Mouse (Mus musculus): ENCODE measurements around the gene Slc16a4. TPM values are rescaled to one million over a fixed set of nuclear protein-coding genes. Genes with fewer than 3 reads are reported as not detected.

Gene Slc16a4
- polyA plus RNA-seq, 1 experiment: not detected

GRCm38 (mm10) chr3:107333381-107334201 lies 42.6 kb downstream of the Slc16a4 start, which contains the start of gene Rbm15:
Gene Rbm15, minus strand, starts transcription at chr3:107333673.
- no peak for TF ChIP-seq GATA1 (IDR thresholded peaks at IDR 0.05; ENCODE audit: low read length)

DNA sequence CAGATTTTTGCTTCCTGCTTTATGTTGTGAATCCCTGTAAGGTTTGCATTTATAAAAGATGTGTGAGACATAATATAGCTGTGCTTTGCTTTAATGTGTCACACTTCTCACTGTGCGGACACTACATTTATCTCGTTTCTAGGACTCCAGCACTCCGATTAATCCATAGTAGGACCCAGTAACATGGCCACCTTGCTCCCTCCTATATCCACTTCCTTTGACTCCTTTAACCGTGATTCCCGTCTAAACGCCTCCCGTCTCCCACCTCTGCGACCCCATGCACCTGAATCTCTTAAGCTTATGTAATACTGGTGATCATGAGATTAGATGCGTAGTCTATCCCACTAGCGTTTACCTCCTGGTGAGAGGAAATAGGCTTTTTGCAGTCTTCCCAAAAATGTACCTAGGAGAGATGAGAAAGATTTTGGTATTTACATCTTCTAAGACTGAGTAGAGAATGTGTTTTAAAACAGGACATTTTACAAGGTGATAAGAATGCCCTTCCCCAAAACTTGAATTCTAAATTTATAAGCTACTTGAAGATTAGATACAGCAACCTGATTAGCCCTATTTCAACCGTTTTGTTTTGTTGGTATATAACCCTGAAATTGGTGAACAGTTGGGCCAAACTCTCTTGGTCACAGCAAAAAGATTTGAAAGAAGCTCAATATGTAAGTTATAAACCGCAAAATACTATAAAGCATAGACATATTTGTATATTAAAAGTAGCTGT lies 43.3 kb downstream of the Slc16a4 start:
- TF ChIP-seq GATA1 (IDR thresholded peaks at IDR 0.05; ENCODE audit: low read length): no peak

- TF ChIP-seq GATA1 (IDR thresholded peaks at IDR 0.05; ENCODE audit: low read length): no peak
Measured at GRCm38 (mm10) chr3:107343971-107344370, 52.9 kb downstream of the Slc16a4 start.

GRCm38 (mm10) chr3:107345033-107345725 lies 54.1 kb downstream of the Slc16a4 start:
- no peak for TF ChIP-seq GATA1 (IDR thresholded peaks at IDR 0.05; ENCODE audit: low read length)

DNA sequence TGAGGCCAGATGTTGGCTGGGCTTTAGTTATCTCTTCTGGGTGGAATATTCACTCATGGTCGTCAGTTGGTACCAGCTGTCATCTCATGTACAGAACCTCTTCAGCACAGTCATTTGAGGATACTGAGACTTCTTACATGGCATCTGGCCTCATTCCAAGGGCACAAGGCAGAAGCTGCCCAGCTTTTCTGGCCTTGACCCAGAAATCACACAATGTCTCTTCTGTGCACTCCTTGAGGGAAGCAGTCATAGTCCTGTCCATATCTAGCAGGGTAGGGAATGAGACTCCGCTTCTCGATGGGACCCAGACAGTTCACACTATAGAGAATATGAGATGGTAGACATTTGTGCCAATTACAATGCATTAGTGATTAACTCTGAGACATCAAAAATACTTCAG lies 58.0 kb downstream of the Slc16a4 start:
- TF ChIP-seq GATA1 (IDR thresholded peaks at IDR 0.05; ENCODE audit: low read length): no peak

DNA sequence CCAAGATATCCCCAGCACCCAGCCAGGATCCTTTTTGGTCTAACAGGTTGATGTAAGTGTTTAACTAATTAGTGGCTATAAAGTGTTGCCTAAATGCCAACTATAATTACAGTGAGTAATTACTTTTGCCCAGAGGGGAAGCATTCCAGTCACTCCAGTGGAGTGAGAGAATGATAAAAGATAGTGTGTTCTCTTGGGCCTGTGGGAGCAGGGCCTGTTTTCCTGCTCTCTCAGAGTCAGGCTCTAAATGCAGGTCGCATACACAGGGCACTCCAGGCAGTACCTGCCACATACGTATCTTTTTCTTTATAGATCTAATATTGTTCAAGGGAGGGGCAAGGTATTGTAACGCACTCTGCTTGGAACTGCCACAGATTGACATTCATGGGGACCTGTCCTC lies 60.7 kb downstream of the Slc16a4 start:
- TF ChIP-seq GATA1 (IDR thresholded peaks at IDR 0.05; ENCODE audit: low read length): no peak

DNA sequence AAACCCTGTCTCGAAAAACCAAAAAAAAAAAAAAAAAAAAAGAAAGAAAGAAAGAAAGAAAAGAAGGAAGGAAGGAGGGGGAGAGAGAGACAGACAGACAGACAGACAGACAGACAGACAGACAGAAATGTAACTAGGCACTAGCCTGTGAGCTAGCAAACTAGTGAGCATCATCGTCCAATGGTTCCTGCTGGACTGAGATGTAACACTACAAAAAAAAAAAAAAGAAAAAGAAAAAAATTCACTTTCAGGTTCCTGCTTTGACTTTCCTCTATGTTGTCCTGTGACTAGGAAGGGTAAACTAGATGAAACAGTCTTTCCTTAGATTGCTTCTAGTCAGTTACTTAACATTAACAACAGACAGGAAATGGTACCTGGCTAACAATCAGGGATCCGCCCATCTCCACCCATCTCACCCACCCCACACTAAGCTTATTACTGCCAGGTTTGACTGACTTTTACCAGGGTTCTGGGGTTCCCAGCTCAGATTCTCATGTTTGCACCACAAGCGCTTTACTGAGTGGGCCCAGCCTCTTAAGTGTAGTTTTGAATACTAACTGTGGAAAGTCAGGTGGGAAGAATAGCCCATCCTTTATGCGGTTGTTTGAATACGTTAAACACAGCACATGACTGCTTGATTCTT lies 64.7 kb downstream of the Slc16a4 start:
- no peak for TF ChIP-seq GATA1 (IDR thresholded peaks at IDR 0.05; ENCODE audit: low read length)

- no peak for TF ChIP-seq GATA1 (IDR thresholded peaks at IDR 0.05; ENCODE audit: low read length)
Measured at GRCm38 (mm10) chr3:107356964-107357441, 66.0 kb downstream of the Slc16a4 start.

GRCm38 (mm10) chr3:107357700-107358234 lies 66.7 kb downstream of the Slc16a4 start:
- no peak for TF ChIP-seq GATA1 (IDR thresholded peaks at IDR 0.05; ENCODE audit: low read length)

DNA sequence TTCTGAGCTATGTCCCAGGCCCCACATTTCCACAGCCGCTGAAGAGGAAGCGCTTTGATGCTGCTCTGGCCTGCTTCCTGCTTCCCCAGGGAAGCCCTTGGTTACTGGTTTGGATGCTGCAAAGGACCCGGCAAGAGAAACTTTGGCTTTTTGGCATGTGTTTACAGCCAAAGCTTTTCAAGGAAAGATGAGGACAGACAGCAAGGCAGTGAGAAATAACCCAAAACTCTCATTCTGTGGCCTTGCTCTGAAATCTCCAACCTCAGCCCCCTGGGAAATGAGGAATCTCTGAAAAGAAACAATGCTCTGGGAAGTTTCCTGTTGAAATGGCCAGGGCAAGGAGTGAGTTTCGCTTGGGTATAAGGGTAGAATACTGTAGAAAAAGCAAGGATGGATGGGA lies 69.3 kb downstream of the Slc16a4 start:
- TF ChIP-seq GATA1 (IDR thresholded peaks at IDR 0.05; ENCODE audit: low read length): no peak

Other genes starting within 250 kb of the Slc16a4 start
- not detected in 2 replicates for gene Kcna2, start 190.1 kb upstream of the Slc16a4 start, polyA plus RNA-seq (2012)
- not detected in 2 replicates for gene Kcna10, start 108.2 kb upstream of the Slc16a4 start, polyA plus RNA-seq (2012)
- gene Cym, start 69.5 kb upstream of the Slc16a4 start, polyA plus RNA-seq (2012): not detected in 2 replicates
- gene A630076J17Rik, start 60.6 kb upstream of the Slc16a4 start, polyA plus RNA-seq (2012): not detected in 2 replicates
- 0.03 TPM in 1 of 2 replicates, not detected in the other for gene Prok1, start 51.5 kb upstream of the Slc16a4 start, polyA plus RNA-seq (2012)
- 22.1 and 36.3 TPM in 2 replicates for gene Lamtor5, start 12.4 kb upstream of the Slc16a4 start, polyA plus RNA-seq (2012)
- 6.0 and 7.4 TPM in 2 replicates for gene Rbm15, start 42.4 kb downstream of the Slc16a4 start, polyA plus RNA-seq (2012)
- gene Kcnc4, start 168.3 kb downstream of the Slc16a4 start, polyA plus RNA-seq (2012): not detected in 2 replicates
- gene Slc6a17, start 226.8 kb downstream of the Slc16a4 start, polyA plus RNA-seq (2012): not detected in 2 replicates